Mouse (Mus musculus): ENCODE measurements around the gene Rad1. TPM values are rescaled to one million over a fixed set of nuclear protein-coding genes. Genes with fewer than 3 reads are reported as not detected.

Gene Rad1
- polyA plus RNA-seq (2015; fragmentation: Nextera tagmentation; extraction: Ambion mirVana), result 25.6 and 26.6 TPM in 2 replicates

GRCm38 (mm10) chr15:10485484-10486364, at the start of gene Rad1, which contains the start of gene Brix1:
Gene Rad1, plus strand, starts transcription at chr15:10486018.
Gene Brix1, minus strand, starts transcription at chr15:10485947.
- peak within 1 kb of the TSS; percentile 72 for H3K4me2 ChIP-seq (replicated peaks)
- ATAC-seq, result peak; percentile 99
- no peaks in the 10 kb centered on the region for H3K27me3 ChIP-seq (replicated peaks)
- peak within 1 kb of the TSS; percentile 73 for H3K9ac ChIP-seq
- H3K9me3 ChIP-seq, result no peaks in the 10 kb centered on the region
- peak within 1 kb of the TSS; percentile 71 for H3K4me3 ChIP-seq (replicated peaks)
- H3K36me3 ChIP-seq, result 0 out of 2 replicates have a peak, but pooled peaks cover 12% of the 10 kb centered on the region
- WGBS, result under 1% methylated on average over 58 of the region's 58 CpGs
- H3K27ac ChIP-seq, result peak within 1 kb of the TSS; percentile 71
- no peaks in the 10 kb centered on the region for H3K4me1 ChIP-seq (replicated peaks)

- Histone ChIP-seq H3K4me2 (replicated peaks) (no peak overlapping the region), H3K9ac (no peak overlapping the region), H3K4me1 (replicated peaks) (no peaks in the 10 kb centered on the region), H3K27ac (no peak overlapping the region), H3K4me3 (replicated peaks) (no peak overlapping the region), H3K27me3 (replicated peaks) (no peaks in the 10 kb centered on the region), H3K9me3 (no peaks in the 10 kb centered on the region), H3K36me3 (no peaks in the 10 kb centered on the region)
- 83% methylated on average over 1 of the region's 1 CpGs for WGBS
- no peak for ATAC-seq
Measured at GRCm38 (mm10) chr15:10436893-10437292, 48.9 kb upstream of the Rad1 start.

GRCm38 (mm10) chr15:10439963-10440362, 45.9 kb upstream of the Rad1 start:
- 82% methylated on average over 6 of the region's 6 CpGs for WGBS
- Histone ChIP-seq H3K36me3 (no peaks in the 10 kb centered on the region), H3K9me3 (no peaks in the 10 kb centered on the region), H3K4me3 (replicated peaks) (no peak overlapping the region), H3K27ac (no peak overlapping the region), H3K4me1 (replicated peaks) (no peaks in the 10 kb centered on the region), H3K27me3 (replicated peaks) (no peaks in the 10 kb centered on the region), H3K9ac (no peak overlapping the region), H3K4me2 (replicated peaks) (no peak overlapping the region)
- no peak for ATAC-seq

GRCm38 (mm10) chr15:10441493-10441892, 44.3 kb upstream of the Rad1 start:
- H3K9ac ChIP-seq, result no peak overlapping the region
- H3K27ac ChIP-seq, result no peak overlapping the region
- H3K9me3 ChIP-seq, result no peaks in the 10 kb centered on the region
- no peaks in the 10 kb centered on the region for H3K4me1 ChIP-seq (replicated peaks)
- no peak overlapping the region for H3K4me3 ChIP-seq (replicated peaks)
- no peak overlapping the region for H3K4me2 ChIP-seq (replicated peaks)
- no peak for ATAC-seq
- H3K27me3 ChIP-seq (replicated peaks), result no peaks in the 10 kb centered on the region
- no peaks in the 10 kb centered on the region for H3K36me3 ChIP-seq
- WGBS, result 86% methylated on average over 9 of the region's 9 CpGs

GRCm38 (mm10) chr15:10442275-10442674, 43.5 kb upstream of the Rad1 start:
- no peak for ATAC-seq
- Histone ChIP-seq H3K36me3 (no peaks in the 10 kb centered on the region), H3K9ac (no peak overlapping the region), H3K27me3 (replicated peaks) (no peaks in the 10 kb centered on the region), H3K4me3 (replicated peaks) (no peak overlapping the region), H3K4me2 (replicated peaks) (no peak overlapping the region), H3K4me1 (replicated peaks) (no peaks in the 10 kb centered on the region), H3K9me3 (no peaks in the 10 kb centered on the region), H3K27ac (no peak overlapping the region)
- 87% methylated on average over 1 of the region's 1 CpGs for WGBS

GRCm38 (mm10) chr15:10447102-10447501, 38.7 kb upstream of the Rad1 start:
- ATAC-seq, result no peak
- no peak overlapping the region for H3K9ac ChIP-seq
- no peaks in the 10 kb centered on the region for H3K27me3 ChIP-seq (replicated peaks)
- 84% methylated on average over 3 of the region's 3 CpGs for WGBS
- H3K27ac ChIP-seq, result no peak overlapping the region
- H3K9me3 ChIP-seq, result no peaks in the 10 kb centered on the region
- H3K4me1 ChIP-seq (replicated peaks), result no peaks in the 10 kb centered on the region
- peaks cover 9% of the 10 kb centered on the region; the same call in 1 of the 2 replicates for H3K36me3 ChIP-seq
- no peak overlapping the region for H3K4me3 ChIP-seq (replicated peaks)
- no peak overlapping the region for H3K4me2 ChIP-seq (replicated peaks)

GRCm38 (mm10) chr15:10460986-10461385, 24.8 kb upstream of the Rad1 start:
- Histone ChIP-seq H3K4me3 (replicated peaks) (no peak overlapping the region), H3K27ac (no peak overlapping the region), H3K4me1 (replicated peaks) (no peaks in the 10 kb centered on the region), H3K36me3 (peaks cover 9% of the 10 kb centered on the region), H3K4me2 (replicated peaks) (no peak overlapping the region), H3K9me3 (no peaks in the 10 kb centered on the region), H3K9ac (no peak overlapping the region), H3K27me3 (replicated peaks) (no peaks in the 10 kb centered on the region)
- no peak for ATAC-seq
- WGBS, result 77% methylated on average over 12 of the region's 12 CpGs

- H3K36me3 ChIP-seq, result peaks cover 9% of the 10 kb centered on the region
- WGBS, result 86% methylated on average over 5 of the region's 5 CpGs
- H3K9me3 ChIP-seq, result no peaks in the 10 kb centered on the region
- no peak overlapping the region for H3K4me3 ChIP-seq (replicated peaks)
- no peak overlapping the region for H3K4me2 ChIP-seq (replicated peaks)
- H3K4me1 ChIP-seq (replicated peaks), result 0 out of 2 replicates have a peak, but pooled peaks cover 4% of the 10 kb centered on the region
- H3K9ac ChIP-seq, result no peak overlapping the region
- H3K27me3 ChIP-seq (replicated peaks), result no peaks in the 10 kb centered on the region
- H3K27ac ChIP-seq, result no peak overlapping the region
- no peak for ATAC-seq
Measured at GRCm38 (mm10) chr15:10463555-10463954, 22.3 kb upstream of the Rad1 start.

GRCm38 (mm10) chr15:10464678-10465077, 21.1 kb upstream of the Rad1 start:
- Histone ChIP-seq H3K9ac (no peak overlapping the region), H3K36me3 (peaks cover 6% of the 10 kb centered on the region), H3K9me3 (no peaks in the 10 kb centered on the region), H3K27ac (no peak overlapping the region), H3K4me3 (replicated peaks) (no peak overlapping the region), H3K4me1 (replicated peaks) (0 out of 2 replicates have a peak, but pooled peaks cover 7% of the 10 kb centered on the region), H3K4me2 (replicated peaks) (no peak overlapping the region), H3K27me3 (replicated peaks) (no peaks in the 10 kb centered on the region)
- ATAC-seq, result no peak
- WGBS, result 86% methylated on average over 3 of the region's 3 CpGs

GRCm38 (mm10) chr15:10468761-10469160, 17.1 kb upstream of the Rad1 start:
- Histone ChIP-seq H3K9ac (no peak overlapping the region), H3K9me3 (no peaks in the 10 kb centered on the region), H3K27me3 (replicated peaks) (no peaks in the 10 kb centered on the region), H3K4me2 (replicated peaks) (0 out of 2 replicates have a peak overlapping the region, but pooled peaks have one; percentile 79), H3K4me3 (replicated peaks) (no peak overlapping the region), H3K36me3 (no peaks in the 10 kb centered on the region), H3K4me1 (replicated peaks) (peaks cover 9% of the 10 kb centered on the region; the same call in 1 of the 2 replicates), H3K27ac (no peak overlapping the region)
- 81% methylated on average over 3 of the region's 3 CpGs for WGBS
- no peak for ATAC-seq

- peak; percentile 15; the same call in 1 of the 2 replicates for ATAC-seq
- peaks cover 9% of the 10 kb centered on the region; the same call in 1 of the 2 replicates for H3K4me1 ChIP-seq (replicated peaks)
- WGBS, result under 1% methylated on average over 40 of the region's 40 CpGs
Measured at GRCm38 (mm10) chr15:10469641-10470150, 16.1 kb upstream of the Rad1 start.

GRCm38 (mm10) chr15:10470151-10470831, 15.5 kb upstream of the Rad1 start, which contains the start of gene Dnajc21:
Gene Dnajc21, minus strand, starts transcription at chr15:10470516.
- Histone ChIP-seq H3K36me3 (peaks cover 6% of the 10 kb centered on the region), H3K4me3 (replicated peaks) (peak within 1 kb of the TSS; percentile 86), H3K27me3 (replicated peaks) (no peaks in the 10 kb centered on the region), H3K4me2 (replicated peaks) (peak within 1 kb of the TSS; percentile 79), H3K9me3 (no peaks in the 10 kb centered on the region), H3K9ac (peak within 1 kb of the TSS; percentile 74), H3K27ac (peak within 1 kb of the TSS; percentile 73), H3K4me1 (replicated peaks) (peaks cover 9% of the 10 kb centered on the region; the same call in 1 of the 2 replicates)
- under 1% methylated on average over 75 of the region's 87 CpGs for WGBS
- ATAC-seq, result peak; percentile 99

More at GRCm38 (mm10) chr15:10469641-10470150, 16.1 kb upstream of the Rad1 start:
- Histone ChIP-seq H3K27me3 (replicated peaks) (no peaks in the 10 kb centered on the region), H3K4me2 (replicated peaks) (peak overlapping the region; percentile 79), H3K9me3 (no peaks in the 10 kb centered on the region), H3K36me3 (peaks cover 3% of the 10 kb centered on the region; the same call in 1 of the 2 replicates), H3K4me3 (replicated peaks) (peak overlapping the region; percentile 86), H3K27ac (peak overlapping the region; percentile 73; the same call in 1 of the 2 replicates), H3K9ac (peak overlapping the region; percentile 74)

Measured in intestine, embryonic 15.5 days (tissue).